Mouse (Mus musculus) liver, embryonic 14.5 days (tissue): ENCODE measurements around the gene Pola1.

Source experiments
- CTCF ChIP-seq: IDR thresholded peaks from 2 replicates; pipeline ENCODE4 v1.5.1; 2016; ENCODE audit warnings: antibody characterized with exemption, low read depth, control low read depth
- EP300 ChIP-seq: IDR thresholded peaks from 2 replicates; pipeline ENCODE4 v1.6.1; 2016; ENCODE audit warnings: antibody characterized with exemption, low read depth

- TF ChIP-seq CTCF (no peak), EP300 (0 out of 2 replicates have a peak, but pooled peaks have one; percentile 35)
These were observed 312.0 kb downstream of the Pola1 start for GRCm38 (mm10) chrX:93319979-93320378.
